Mouse (Mus musculus): ENCODE measurements around the gene Zfp853. TPM values are rescaled to one million over a fixed set of nuclear protein-coding genes. Genes with fewer than 3 reads are reported as not detected.

Zfp853 gene
- total RNA-seq, 2 experiments from 2014 or later = 5.8 to 7.1 TPM

GRCm38 (mm10) chr5:143288378-143288911 is 5.0 kb downstream of the Zfp853 start:
- no peak for DNase-seq (ENCODE audit: extremely low spot score in 1 of 2, low spot score in 2 of 2)
- no peak overlapping the region for H3K4me3 ChIP-seq

GRCm38 (mm10) chr5:143287774-143288328 is 5.6 kb downstream of the Zfp853 start:
- intact Hi-C loops (cut with DNase I) = no loop called here
- DNase-seq (ENCODE audit: extremely low spot score in 1 of 2, low spot score in 2 of 2) = no peak
- H3K4me3 ChIP-seq = peak overlapping the region; percentile 7; the same call in 1 of the 2 replicates
- no peak for TF ChIP-seq CTCF (IDR thresholded peaks at IDR 0.05)
- H3K27ac ChIP-seq = no peak overlapping the region

More at GRCm38 (mm10) chr5:143288378-143288911, 5.0 kb downstream of the Zfp853 start:
- intact Hi-C loops (cut with DNase I) = no loop called here
- no peak overlapping the region for H3K27ac ChIP-seq
- TF ChIP-seq CTCF (IDR thresholded peaks at IDR 0.05) = no peak

- no peak overlapping the region for H3K27ac ChIP-seq
- intact Hi-C loops (cut with DNase I) = no loop called here
- no peak overlapping the region for H3K4me3 ChIP-seq
- DNase-seq (ENCODE audit: extremely low spot score in 1 of 2, low spot score in 2 of 2) = no peak
- TF ChIP-seq CTCF (IDR thresholded peaks at IDR 0.05) = peak; percentile 21
Observed at GRCm38 (mm10) chr5:143284762-143285161, 8.7 kb downstream of the Zfp853 start.

GRCm38 (mm10) chr5:143279247-143279646 is 14.2 kb downstream of the Zfp853 start:
- no peak overlapping the region for H3K4me3 ChIP-seq
- no peak for DNase-seq (ENCODE audit: extremely low spot score in 1 of 2, low spot score in 2 of 2)
- no peak overlapping the region for H3K27ac ChIP-seq
- TF ChIP-seq CTCF (IDR thresholded peaks at IDR 0.05) = no peak
- intact Hi-C loops (cut with DNase I) = no loop called here

GRCm38 (mm10) chr5:143275761-143276160 is 17.7 kb downstream of the Zfp853 start:
- Histone ChIP-seq H3K27ac (no peak overlapping the region), H3K4me3 (no peak overlapping the region)
- intact Hi-C loops (cut with DNase I) = no loop called here
- no peak for TF ChIP-seq CTCF (IDR thresholded peaks at IDR 0.05)
- DNase-seq (ENCODE audit: extremely low spot score in 1 of 2, low spot score in 2 of 2) = no peak

GRCm38 (mm10) chr5:143272540-143273330 is 20.7 kb downstream of the Zfp853 start:
- Histone ChIP-seq H3K27ac (no peak overlapping the region), H3K4me3 (no peak overlapping the region)
- DNase-seq (ENCODE audit: extremely low spot score in 1 of 2, low spot score in 2 of 2) = no peak
- no peak for TF ChIP-seq CTCF (IDR thresholded peaks at IDR 0.05)
- intact Hi-C loops (cut with DNase I) = no loop called here

- intact Hi-C loops (cut with DNase I) = no loop called here
- no peak for DNase-seq (ENCODE audit: extremely low spot score in 1 of 2, low spot score in 2 of 2)
- no peak for TF ChIP-seq CTCF (IDR thresholded peaks at IDR 0.05)
- H3K27ac ChIP-seq = no peak overlapping the region
- no peak overlapping the region for H3K4me3 ChIP-seq
Observed at GRCm38 (mm10) chr5:143272108-143272507, 21.3 kb downstream of the Zfp853 start.

- no peak overlapping the region for H3K4me3 ChIP-seq
- no peak for DNase-seq (ENCODE audit: extremely low spot score in 1 of 2, low spot score in 2 of 2)
- peak overlapping the region; percentile 44 for H3K27ac ChIP-seq
- intact Hi-C loops (cut with DNase I) = no loop called here
- TF ChIP-seq CTCF (IDR thresholded peaks at IDR 0.05) = no peak
Observed at GRCm38 (mm10) chr5:143271642-143272041, 21.8 kb downstream of the Zfp853 start.

- DNase-seq (ENCODE audit: extremely low spot score in 1 of 2, low spot score in 2 of 2) = no peak
- no peak for TF ChIP-seq CTCF (IDR thresholded peaks at IDR 0.05)
- H3K4me3 ChIP-seq = peak overlapping the region; percentile 63
- H3K27ac ChIP-seq = peak overlapping the region; percentile 97
- intact Hi-C loops (cut with DNase I) = no loop called here
Observed at GRCm38 (mm10) chr5:143270151-143270519, 23.3 kb downstream of the Zfp853 start.

GRCm38 (mm10) chr5:143269363-143270150 is 23.9 kb downstream of the Zfp853 start, which contains the start of gene Zfp316:
Gene Zfp316, minus strand, starts transcription at chr5:143270022.
- no peak for TF ChIP-seq CTCF (IDR thresholded peaks at IDR 0.05)

GRCm38 (mm10) chr5:143268985-143269362 is 24.4 kb downstream of the Zfp853 start:
- intact Hi-C loops (cut with DNase I) = no loop called here
- Histone ChIP-seq H3K4me3 (peak overlapping the region; percentile 63), H3K27ac (peak overlapping the region; percentile 97)
- no peak for TF ChIP-seq CTCF (IDR thresholded peaks at IDR 0.05)
- DNase-seq (ENCODE audit: extremely low spot score in 1 of 2, low spot score in 2 of 2) = no peak

More at GRCm38 (mm10) chr5:143269363-143270150, 23.9 kb downstream of the Zfp853 start, which contains the start of gene Zfp316:
- H3K27ac ChIP-seq = peak within 1 kb of the TSS; percentile 97
- peak within 1 kb of the TSS; percentile 63 for H3K4me3 ChIP-seq
- intact Hi-C loops (cut with DNase I) = no loop called here
- peak; percentile 72 to 78 for DNase-seq (ENCODE audit: extremely low spot score in 1 of 2, low spot score in 2 of 2)

- no peak for TF ChIP-seq CTCF (IDR thresholded peaks at IDR 0.05)
- H3K27ac ChIP-seq = no peak overlapping the region
- no peak for DNase-seq (ENCODE audit: extremely low spot score in 1 of 2, low spot score in 2 of 2)
- H3K4me3 ChIP-seq = no peak overlapping the region
- intact Hi-C loops (cut with DNase I) = no loop called here
Observed at GRCm38 (mm10) chr5:143266794-143267193, 26.6 kb downstream of the Zfp853 start.
